Mouse (Mus musculus): ENCODE results near the gene Mical3. TPM values are rescaled to one million over a fixed set of nuclear protein-coding genes. Genes with fewer than 3 reads are reported as not detected.

Gene Mical3
- polyA plus RNA-seq, 1 experiment from 2014 or later, result 20.9 TPM

- 82% methylated on average over 4 of the region's 4 CpGs for WGBS
- Histone ChIP-seq H3K9ac (no peak overlapping the region), H3K27me3 (no peaks in the 10 kb centered on the region), H3K36me3 (ENCODE audit: poor library complexity, severe bottlenecking) (peaks cover 82% of the 10 kb centered on the region), H3K4me1 (no peaks in the 10 kb centered on the region), H3K4me3 (no peak overlapping the region), H3K4me2 (no peak overlapping the region), H3K9me3 (replicated peaks) (no peaks in the 10 kb centered on the region; the same call in 1 of the 2 replicates), H3K27ac (no peak overlapping the region)
- no peak for ATAC-seq
These were observed 93.7 kb downstream of the Mical3 start for GRCm38 (mm10) chr6:121037086-121037485.

- Histone ChIP-seq H3K27me3 (no peaks in the 10 kb centered on the region), H3K27ac (no peak overlapping the region), H3K4me3 (no peak overlapping the region), H3K9me3 (replicated peaks) (no peaks in the 10 kb centered on the region; the same call in 1 of the 2 replicates), H3K4me2 (no peak overlapping the region), H3K4me1 (no peaks in the 10 kb centered on the region), H3K9ac (no peak overlapping the region), H3K36me3 (ENCODE audit: poor library complexity, severe bottlenecking) (peaks cover 82% of the 10 kb centered on the region)
- 86% methylated on average over 3 of the region's 3 CpGs for WGBS
- ATAC-seq, result no peak
These were observed 94.9 kb downstream of the Mical3 start for GRCm38 (mm10) chr6:121035929-121036328.

- Histone ChIP-seq H3K4me1 (no peaks in the 10 kb centered on the region), H3K36me3 (ENCODE audit: poor library complexity, severe bottlenecking) (peaks cover 82% of the 10 kb centered on the region), H3K4me2 (no peak overlapping the region), H3K9ac (no peak overlapping the region), H3K27ac (no peak overlapping the region), H3K27me3 (no peaks in the 10 kb centered on the region), H3K4me3 (no peak overlapping the region), H3K9me3 (replicated peaks) (no peaks in the 10 kb centered on the region; the same call in 1 of the 2 replicates)
- 53% methylated on average over 12 of the region's 12 CpGs for WGBS
- no peak for ATAC-seq
These were observed 95.5 kb downstream of the Mical3 start for GRCm38 (mm10) chr6:121035268-121035667.

GRCm38 (mm10) chr6:121033250-121033649 lies 97.5 kb downstream of the Mical3 start:
- no peaks in the 10 kb centered on the region for H3K4me1 ChIP-seq
- 96% methylated on average over 3 of the region's 3 CpGs for WGBS
- H3K36me3 ChIP-seq (ENCODE audit: poor library complexity, severe bottlenecking), result peaks cover 94% of the 10 kb centered on the region
- no peaks in the 10 kb centered on the region; the same call in 1 of the 2 replicates for H3K9me3 ChIP-seq (replicated peaks)
- H3K9ac ChIP-seq, result no peak overlapping the region
- H3K4me2 ChIP-seq, result no peak overlapping the region
- H3K27ac ChIP-seq, result no peak overlapping the region
- no peak overlapping the region for H3K4me3 ChIP-seq
- H3K27me3 ChIP-seq, result no peaks in the 10 kb centered on the region
- ATAC-seq, result no peak

GRCm38 (mm10) chr6:121031370-121031769 lies 99.4 kb downstream of the Mical3 start:
- Histone ChIP-seq H3K4me2 (no peak overlapping the region), H3K27me3 (no peaks in the 10 kb centered on the region), H3K27ac (no peak overlapping the region), H3K4me1 (peaks cover 13% of the 10 kb centered on the region), H3K36me3 (ENCODE audit: poor library complexity, severe bottlenecking) (peaks cover 77% of the 10 kb centered on the region), H3K4me3 (no peak overlapping the region), H3K9ac (no peak overlapping the region), H3K9me3 (replicated peaks) (no peaks in the 10 kb centered on the region; the same call in 1 of the 2 replicates)
- 95% methylated on average over 7 of the region's 7 CpGs for WGBS
- no peak for ATAC-seq

- Histone ChIP-seq H3K36me3 (ENCODE audit: poor library complexity, severe bottlenecking) (peaks cover 72% of the 10 kb centered on the region), H3K4me2 (no peak overlapping the region), H3K4me3 (no peak overlapping the region), H3K27ac (no peak overlapping the region), H3K27me3 (no peaks in the 10 kb centered on the region), H3K9me3 (replicated peaks) (no peaks in the 10 kb centered on the region; the same call in 1 of the 2 replicates), H3K9ac (no peak overlapping the region), H3K4me1 (peaks cover 19% of the 10 kb centered on the region)
- WGBS, result 87% methylated on average over 19 of the region's 19 CpGs
- no peak for ATAC-seq
These were observed 100.8 kb downstream of the Mical3 start for GRCm38 (mm10) chr6:121029897-121030589.

- no peaks in the 10 kb centered on the region for H3K27me3 ChIP-seq
- H3K4me1 ChIP-seq, result peaks cover 19% of the 10 kb centered on the region
- peaks cover 69% of the 10 kb centered on the region for H3K36me3 ChIP-seq (ENCODE audit: poor library complexity, severe bottlenecking)
- H3K27ac ChIP-seq, result no peak overlapping the region
- H3K4me2 ChIP-seq, result no peak overlapping the region
- WGBS, result 94% methylated on average over 8 of the region's 8 CpGs
- no peak for ATAC-seq
- H3K9ac ChIP-seq, result no peak overlapping the region
- no peak overlapping the region for H3K4me3 ChIP-seq
- no peaks in the 10 kb centered on the region; the same call in 1 of the 2 replicates for H3K9me3 ChIP-seq (replicated peaks)
These were observed 102.3 kb downstream of the Mical3 start for GRCm38 (mm10) chr6:121028514-121028913.

GRCm38 (mm10) chr6:121027314-121027713 lies 103.5 kb downstream of the Mical3 start:
- Histone ChIP-seq H3K4me2 (no peak overlapping the region), H3K27ac (no peak overlapping the region), H3K27me3 (no peaks in the 10 kb centered on the region), H3K4me3 (no peak overlapping the region), H3K36me3 (ENCODE audit: poor library complexity, severe bottlenecking) (peaks cover 66% of the 10 kb centered on the region), H3K9ac (no peak overlapping the region), H3K4me1 (peaks cover 19% of the 10 kb centered on the region), H3K9me3 (replicated peaks) (no peaks in the 10 kb centered on the region)
- no peak for ATAC-seq
- 53% methylated on average over 5 of the region's 5 CpGs for WGBS

- no peak for ATAC-seq
- no peaks in the 10 kb centered on the region for H3K27me3 ChIP-seq
- no peak overlapping the region for H3K4me2 ChIP-seq
- 61% methylated on average over 7 of the region's 7 CpGs for WGBS
- H3K36me3 ChIP-seq (ENCODE audit: poor library complexity, severe bottlenecking), result peaks cover 64% of the 10 kb centered on the region
- no peaks in the 10 kb centered on the region for H3K9me3 ChIP-seq (replicated peaks)
- no peak overlapping the region for H3K9ac ChIP-seq
- H3K4me1 ChIP-seq, result peaks cover 19% of the 10 kb centered on the region
- H3K27ac ChIP-seq, result no peak overlapping the region
- H3K4me3 ChIP-seq, result no peak overlapping the region
These were observed 103.9 kb downstream of the Mical3 start for GRCm38 (mm10) chr6:121026866-121027265.

- H3K27ac ChIP-seq, result no peak overlapping the region
- H3K9ac ChIP-seq, result no peak overlapping the region
- H3K4me1 ChIP-seq, result peaks cover 19% of the 10 kb centered on the region
- H3K4me2 ChIP-seq, result no peak overlapping the region
- no peaks in the 10 kb centered on the region for H3K27me3 ChIP-seq
- ATAC-seq, result no peak
- no peaks in the 10 kb centered on the region for H3K9me3 ChIP-seq (replicated peaks)
- 37% methylated on average over 10 of the region's 10 CpGs for WGBS
- peaks cover 64% of the 10 kb centered on the region for H3K36me3 ChIP-seq (ENCODE audit: poor library complexity, severe bottlenecking)
- H3K4me3 ChIP-seq, result no peak overlapping the region
These were observed 104.7 kb downstream of the Mical3 start for GRCm38 (mm10) chr6:121026019-121026584.

- H3K4me3 ChIP-seq, result no peak overlapping the region
- WGBS, result 96% methylated on average over 4 of the region's 4 CpGs
- no peak for ATAC-seq
- H3K36me3 ChIP-seq (ENCODE audit: poor library complexity, severe bottlenecking), result peaks cover 73% of the 10 kb centered on the region
- H3K27ac ChIP-seq, result no peak overlapping the region
- no peaks in the 10 kb centered on the region for H3K9me3 ChIP-seq (replicated peaks)
- no peaks in the 10 kb centered on the region for H3K4me1 ChIP-seq
- H3K9ac ChIP-seq, result no peak overlapping the region
- H3K27me3 ChIP-seq, result no peaks in the 10 kb centered on the region
- no peak overlapping the region for H3K4me2 ChIP-seq
These were observed 112.7 kb downstream of the Mical3 start for GRCm38 (mm10) chr6:121018147-121018546.

GRCm38 (mm10) chr6:121017436-121018031 lies 113.3 kb downstream of the Mical3 start:
- H3K4me2 ChIP-seq, result no peak overlapping the region
- H3K9me3 ChIP-seq (replicated peaks), result no peaks in the 10 kb centered on the region
- peaks cover 73% of the 10 kb centered on the region for H3K36me3 ChIP-seq (ENCODE audit: poor library complexity, severe bottlenecking)
- no peak for ATAC-seq
- WGBS, result 87% methylated on average over 12 of the region's 12 CpGs
- H3K27me3 ChIP-seq, result no peaks in the 10 kb centered on the region
- no peak overlapping the region for H3K4me3 ChIP-seq
- no peak overlapping the region; the same call in 1 of the 2 replicates for H3K9ac ChIP-seq
- no peaks in the 10 kb centered on the region for H3K4me1 ChIP-seq
- H3K27ac ChIP-seq, result no peak overlapping the region
